Mouse (Mus musculus): ENCODE results near the gene Tulp4.
"Not testable (repeated sequence)": the region's sequence is repeated elsewhere in the genome, so short reads cannot be mapped to it uniquely, and the experiment has no call there.

DNA sequence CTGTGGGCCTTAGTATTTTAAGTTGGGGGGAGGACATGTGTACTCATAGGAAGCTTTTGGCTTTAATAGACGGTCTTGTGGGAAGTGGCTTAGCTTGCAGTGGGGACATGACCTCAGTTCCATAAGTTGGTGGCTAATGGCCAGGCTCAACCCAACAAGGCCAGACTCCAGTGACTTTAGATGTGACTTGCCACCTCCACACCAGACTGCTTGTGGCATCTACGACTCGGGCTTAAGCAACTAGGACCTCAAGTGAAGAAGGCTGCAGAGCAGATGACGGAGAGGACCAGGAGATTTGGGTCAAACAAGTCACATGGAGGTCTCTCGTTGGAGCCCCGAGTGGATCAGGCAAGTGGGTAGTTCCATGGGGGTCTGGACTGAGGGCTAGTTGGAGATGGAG is 168.5 kb downstream of the Tulp4 start:
- not testable (repeated sequence) for TF ChIP-seq POLR2A (IDR thresholded peaks at IDR 0.05; ENCODE audit: borderline replicate concordance, extremely low read depth, low read depth, low read length); CTCF (IDR thresholded peaks at IDR 0.05; ENCODE audit: insufficient read depth, low read length)

All from lung, adult 2 months (tissue).